Mouse (Mus musculus): ENCODE data around the gene Fignl2. TPM values are rescaled to one million over a fixed set of nuclear protein-coding genes. Genes with fewer than 3 reads are reported as not detected.

Gene Fignl2
- polyA plus RNA-seq, 1 experiment = 1.3 TPM

DNA sequence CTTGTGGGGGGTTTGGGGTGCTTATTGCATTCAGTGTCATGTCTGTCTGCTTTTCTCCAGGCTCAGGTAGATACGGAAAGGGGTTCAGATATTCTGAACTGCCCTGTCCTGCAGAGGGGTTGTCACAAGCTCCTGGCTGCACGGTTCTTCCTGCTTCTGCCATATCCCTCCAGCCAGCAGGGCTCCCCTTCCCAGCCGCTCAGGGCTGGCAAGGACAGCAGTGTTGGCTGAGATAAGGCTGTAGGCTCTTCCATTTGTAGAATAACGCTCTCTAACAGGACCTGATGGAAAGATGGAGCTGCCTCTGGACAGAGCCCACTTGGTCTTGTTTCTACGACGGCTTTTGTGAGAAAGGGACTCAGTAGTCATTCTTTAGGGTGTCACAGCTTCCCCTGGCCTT lies 36.4 kb downstream of the Fignl2 start:
- no peak for DNase-seq (ENCODE audit: extremely low spot score in 1 of 2, low spot score in 1 of 2)

DNA sequence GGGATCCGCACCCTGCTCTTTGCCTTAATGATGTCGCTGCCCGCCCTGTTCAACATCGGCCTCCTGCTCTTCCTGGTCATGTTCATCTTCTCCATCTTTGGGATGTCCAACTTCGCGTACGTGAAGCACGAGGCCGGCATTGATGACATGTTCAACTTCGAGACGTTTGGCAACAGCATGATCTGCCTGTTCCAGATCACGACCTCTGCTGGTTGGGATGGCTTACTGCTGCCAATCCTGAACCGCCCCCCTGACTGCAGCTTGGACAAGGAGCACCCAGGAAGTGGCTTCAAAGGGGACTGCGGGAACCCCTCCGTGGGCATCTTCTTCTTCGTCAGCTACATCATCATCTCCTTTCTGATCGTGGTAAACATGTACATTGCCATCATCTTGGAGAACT lies 38.7 kb downstream of the Fignl2 start:
- no peak for DNase-seq (ENCODE audit: extremely low spot score in 1 of 2, low spot score in 1 of 2)

GRCm38 (mm10) chr15:101028960-101029359 lies 49.4 kb downstream of the Fignl2 start:
- no peak for DNase-seq (ENCODE audit: extremely low spot score in 1 of 2, low spot score in 1 of 2)

- DNase-seq (ENCODE audit: extremely low spot score in 1 of 2, low spot score in 1 of 2) = no peak
Observed at GRCm38 (mm10) chr15:101011352-101011751, 67.0 kb downstream of the Fignl2 start.

- DNase-seq (ENCODE audit: extremely low spot score in 1 of 2, low spot score in 1 of 2) = peak in 1 of 2 experiments; percentile 53
Observed at GRCm38 (mm10) chr15:101008386-101009010, 69.9 kb downstream of the Fignl2 start.

- peak in 1 of 2 experiments; percentile 70 for DNase-seq (ENCODE audit: extremely low spot score in 1 of 2, low spot score in 1 of 2)
Observed at GRCm38 (mm10) chr15:101007236-101007635, 71.1 kb downstream of the Fignl2 start.

GRCm38 (mm10) chr15:101006251-101007040 lies 71.9 kb downstream of the Fignl2 start:
- DNase-seq (ENCODE audit: extremely low spot score in 1 of 2, low spot score in 1 of 2) = peak in 1 of 2 experiments; percentile 39

- peak; percentile 78 to 88 for DNase-seq (ENCODE audit: extremely low spot score in 1 of 2, low spot score in 1 of 2)
Observed at GRCm38 (mm10) chr15:101005717-101006116, 72.7 kb downstream of the Fignl2 start.

- DNase-seq (ENCODE audit: extremely low spot score in 1 of 2, low spot score in 1 of 2) = no peak
Observed at GRCm38 (mm10) chr15:101004538-101004937, 73.8 kb downstream of the Fignl2 start.

DNA sequence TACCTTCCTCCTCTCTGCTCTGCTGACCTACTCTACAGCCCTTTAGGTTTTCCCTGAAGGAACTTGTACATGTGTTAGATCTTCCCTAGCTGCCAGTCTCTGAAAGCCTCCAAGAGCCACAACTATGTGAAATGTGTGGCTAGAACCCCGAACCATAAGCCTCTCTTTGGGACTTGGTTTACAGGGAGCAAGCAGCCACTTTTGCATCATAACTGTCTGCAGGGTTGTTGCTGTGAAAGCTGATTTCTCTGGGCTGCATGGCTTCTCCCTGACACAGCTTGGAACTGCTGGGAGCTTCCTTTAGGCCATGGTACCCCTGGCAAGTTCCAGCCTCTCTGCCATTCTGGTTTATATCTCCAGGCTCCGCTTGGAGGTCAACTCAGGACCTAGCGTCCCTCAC lies 75.9 kb downstream of the Fignl2 start:
- no peak for DNase-seq (ENCODE audit: extremely low spot score in 1 of 2, low spot score in 1 of 2)

DNA sequence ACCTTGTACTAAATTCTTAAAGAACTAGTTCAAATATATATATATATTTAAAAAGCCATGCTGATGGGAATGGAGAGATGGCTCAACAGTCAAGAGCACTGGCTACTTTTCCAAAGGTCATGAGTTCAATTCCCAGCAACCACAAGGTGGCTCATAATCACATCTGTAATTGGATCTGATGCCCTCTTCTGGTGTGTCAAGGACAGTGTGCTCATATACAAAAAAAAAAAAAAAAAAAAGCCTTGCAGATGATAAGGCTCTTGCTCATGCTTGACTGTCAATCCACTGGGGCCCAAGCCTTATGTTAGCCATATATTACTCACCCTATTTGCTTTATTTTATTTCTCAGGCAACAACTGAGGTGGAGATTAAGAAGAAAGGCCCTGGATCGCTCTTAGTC lies 76.7 kb downstream of the Fignl2 start:
- DNase-seq (ENCODE audit: extremely low spot score in 1 of 2, low spot score in 1 of 2) = no peak

Other genes starting within 250 kb of the Fignl2 start
- gene Scn8a, start 208.7 kb downstream of the Fignl2 start, polyA plus RNA-seq (2012; rRNA removed) = 81.3 and 89.0 TPM in 2 replicates
- gene Gm47841, start 31.2 kb downstream of the Fignl2 start, polyA plus RNA-seq (2012; rRNA removed) = not detected in 2 replicates
- gene Ankrd33, start 37.2 kb upstream of the Fignl2 start, polyA plus RNA-seq (2012; rRNA removed) = not detected in 2 replicates
- 20.7 and 22.4 TPM in 2 replicates for gene Acvrl1, start 50.0 kb upstream of the Fignl2 start, polyA plus RNA-seq (2012; rRNA removed)
- 68.4 and 68.6 TPM in 2 replicates for gene Acvr1b, start 95.5 kb upstream of the Fignl2 start, polyA plus RNA-seq (2012; rRNA removed)
- gene Grasp, start 145.6 kb upstream of the Fignl2 start, polyA plus RNA-seq (2012; rRNA removed) = 43.9 and 53.5 TPM in 2 replicates
- 80.9 and 169 TPM in 2 replicates for gene Nr4a1, start 175.7 kb upstream of the Fignl2 start, polyA plus RNA-seq (2012; rRNA removed)
- 50.2 and 58.3 TPM in 2 replicates for gene Atg101, start 205.7 kb upstream of the Fignl2 start, polyA plus RNA-seq (2012; rRNA removed)
- gene 6030408B16Rik, start 214.6 kb upstream of the Fignl2 start, polyA plus RNA-seq (2012; rRNA removed) = 0.27 and 0.52 TPM in 2 replicates